Mouse (Mus musculus) megakaryocyte, embryonic 14.5 days (primary cell): ENCODE measurements around the gene Hemgn.

Source experiments
- FLI1 ChIP-seq: IDR thresholded peaks from 2 replicates; pipeline ENCODE4 v1.6.1; 2012; ENCODE audit warnings: low read length, inconsistent platforms, mixed read lengths
- GATA1 ChIP-seq: IDR thresholded peaks from 3 replicates; pipeline ENCODE4 v1.6.1; 2012; ENCODE audit warnings: mixed read lengths, low read length, inconsistent platforms, borderline replicate concordance

GRCm38 (mm10) chr4:46390390-46390970 is 22.8 kb downstream of the Hemgn start:
- no peak for TF ChIP-seq FLI1
- no peak for TF ChIP-seq GATA1
